Mouse (Mus musculus) thymus, postnatal 4 days (tissue): ENCODE data around the gene Cd37.
"Not testable (repeated sequence)": the region's sequence is repeated elsewhere in the genome, so short reads cannot be mapped to it uniquely, and the experiment has no call there.

Experiments
- DNase-seq: peaks from one replicate; pipeline ENCODE4 v3.0.0; 2021

The Cd37 gene

GRCm38 (mm10) chr7:45238723-45239496, at the start of gene Cd37:
Gene Cd37, minus strand, starts transcription at chr7:45239115.
- DNase-seq, result peak; percentile 86

DNA sequence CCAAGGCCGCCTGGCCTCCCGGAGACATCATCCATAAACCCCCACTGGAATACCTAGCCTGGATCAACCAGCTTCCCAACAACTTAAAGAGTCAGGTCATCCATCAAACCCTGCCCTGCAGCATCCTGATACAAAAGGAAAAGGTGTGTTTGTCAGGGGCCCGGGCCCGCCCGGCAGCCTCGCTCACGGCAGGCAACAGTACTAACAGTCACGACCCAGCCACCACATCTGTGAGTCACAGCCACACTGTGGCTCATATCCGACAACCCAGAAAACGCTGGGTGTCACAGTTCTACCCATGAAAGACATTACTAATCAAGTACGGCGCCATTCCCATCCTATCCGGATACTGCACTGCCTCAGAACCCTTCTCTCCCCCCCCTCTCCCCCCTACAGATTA, 47.6 kb upstream of the Cd37 start:
- no peak for DNase-seq

DNA sequence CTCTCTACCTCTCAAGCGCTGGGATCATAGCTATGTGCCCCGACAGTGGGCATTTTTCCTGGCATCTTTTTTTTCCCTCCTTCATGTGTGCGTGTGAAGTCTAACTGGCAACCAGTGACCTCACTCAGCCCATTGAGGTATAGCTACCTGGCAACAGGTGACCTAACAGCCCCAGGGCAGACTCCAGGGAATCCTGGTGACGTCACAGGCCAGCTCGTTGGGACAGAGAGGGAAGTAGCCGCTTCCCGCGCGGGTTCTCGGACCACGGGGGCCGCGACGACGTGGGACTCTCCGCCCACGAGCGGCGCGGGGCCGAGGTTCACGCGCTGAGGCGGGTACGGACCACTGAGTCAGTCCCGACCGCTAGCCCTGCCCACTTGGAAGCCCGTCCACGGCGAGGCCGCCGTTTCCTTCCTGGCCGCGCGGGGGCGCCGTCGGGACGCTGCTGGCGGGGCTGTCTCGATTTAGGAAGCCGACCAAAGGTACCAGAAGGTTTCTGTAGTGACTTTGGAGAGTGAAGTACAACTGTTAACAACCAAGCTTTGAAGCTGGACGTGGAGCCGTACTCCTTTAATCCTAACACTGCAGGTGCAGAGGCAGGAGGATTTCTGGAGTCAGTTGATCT, 38.3 kb upstream of the Cd37 start, which contains the start of gene Slc6a21:
TSS of gene Slc6a21 (plus strand) at position 378 of the 625 bp plus-strand sequence.
- DNase-seq, result peak; percentile 85

DNA sequence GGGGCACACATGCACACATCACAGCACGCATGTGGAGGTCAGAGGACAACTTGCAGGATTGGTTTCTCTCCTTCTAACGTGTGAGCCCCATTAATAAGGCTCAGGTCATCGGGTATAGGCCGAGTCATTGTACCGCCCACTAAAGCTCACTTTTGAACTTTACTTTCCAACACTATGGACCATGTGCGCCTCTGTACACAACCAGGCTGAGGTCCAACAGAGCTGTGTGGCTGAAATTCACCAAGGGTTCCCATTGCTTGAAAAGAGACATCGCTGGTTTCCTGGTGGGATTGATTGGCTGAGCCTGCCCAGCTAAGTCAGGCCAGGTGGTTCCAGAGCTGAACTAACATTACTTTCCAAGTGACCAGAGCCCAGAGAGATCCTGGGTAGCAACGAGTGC, 34.8 kb upstream of the Cd37 start:
- no peak for DNase-seq

- no peak for DNase-seq
These were observed 34.0 kb upstream of the Cd37 start for GRCm38 (mm10) chr7:45272786-45273412.

DNA sequence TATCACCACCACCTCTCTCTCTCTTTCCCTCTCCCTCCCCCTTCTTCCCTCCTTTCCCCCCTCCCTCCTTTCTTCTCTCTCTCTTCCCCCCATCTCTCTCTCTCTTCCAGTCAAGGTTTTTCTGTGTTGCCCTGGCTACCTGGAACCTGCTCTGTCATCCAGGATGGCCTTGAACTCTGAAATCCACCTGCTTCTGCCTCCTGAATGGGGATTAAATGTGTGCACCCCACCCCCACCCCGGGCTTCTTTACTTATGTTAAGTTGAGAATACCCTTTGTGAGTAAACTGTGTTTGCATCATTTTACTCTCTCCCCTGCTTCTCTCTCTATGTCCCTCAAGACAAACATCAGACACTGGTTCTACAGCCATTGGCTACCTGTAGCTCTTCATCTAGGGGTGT, 26.6 kb upstream of the Cd37 start:
- no peak for DNase-seq

- no peak for DNase-seq
These were observed 25.4 kb upstream of the Cd37 start for GRCm38 (mm10) chr7:45264348-45264747.

DNA sequence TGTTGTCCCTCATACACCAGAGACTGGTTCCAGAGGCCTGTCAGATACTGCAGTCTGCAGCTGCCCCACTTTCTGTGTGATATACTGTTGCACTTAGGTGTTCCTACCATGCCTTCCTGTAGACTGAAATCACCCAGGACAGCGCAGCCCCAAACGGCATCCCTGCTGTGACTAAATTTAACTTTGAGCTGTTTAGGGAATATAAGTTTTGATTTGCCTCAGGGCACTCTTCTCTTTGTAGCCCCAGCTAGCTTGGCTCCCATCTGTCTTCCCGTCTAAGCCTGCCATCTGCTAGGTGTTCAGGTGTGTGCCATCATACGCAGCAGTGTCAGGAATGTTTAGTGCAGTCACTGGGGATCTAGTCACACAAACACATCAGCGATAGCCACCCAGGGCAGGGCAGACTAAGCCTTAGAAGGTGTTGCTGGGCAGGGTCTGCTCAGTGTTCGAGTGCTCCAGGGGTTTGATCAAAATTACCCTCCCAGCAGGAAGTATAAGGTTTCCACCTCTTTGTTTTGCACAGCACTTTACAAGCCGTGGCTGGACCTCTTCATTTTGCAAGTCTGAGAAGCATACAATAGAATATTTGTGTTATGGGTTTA, 24.2 kb upstream of the Cd37 start:
- no peak for DNase-seq

DNA sequence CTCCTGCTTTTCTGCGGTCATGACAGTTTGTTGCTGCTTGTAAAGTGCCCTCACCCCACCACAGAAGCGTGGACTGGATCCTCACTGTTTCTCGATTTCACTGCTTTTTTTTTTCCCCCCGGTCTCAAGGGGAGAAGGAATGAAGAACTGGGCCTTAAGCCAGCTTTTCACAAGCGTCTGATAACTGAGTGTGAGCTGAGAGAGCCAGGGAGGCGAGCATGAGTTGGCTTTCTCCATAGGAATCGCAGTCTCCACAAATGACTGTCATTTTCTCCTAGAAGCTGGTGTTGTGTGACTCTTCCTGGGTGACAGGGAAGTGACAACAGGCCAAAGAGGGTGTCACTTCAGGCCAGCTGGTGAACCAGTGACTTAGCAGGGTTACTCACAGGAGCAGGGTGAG, 23.4 kb upstream of the Cd37 start:
- DNase-seq, result no peak

DNA sequence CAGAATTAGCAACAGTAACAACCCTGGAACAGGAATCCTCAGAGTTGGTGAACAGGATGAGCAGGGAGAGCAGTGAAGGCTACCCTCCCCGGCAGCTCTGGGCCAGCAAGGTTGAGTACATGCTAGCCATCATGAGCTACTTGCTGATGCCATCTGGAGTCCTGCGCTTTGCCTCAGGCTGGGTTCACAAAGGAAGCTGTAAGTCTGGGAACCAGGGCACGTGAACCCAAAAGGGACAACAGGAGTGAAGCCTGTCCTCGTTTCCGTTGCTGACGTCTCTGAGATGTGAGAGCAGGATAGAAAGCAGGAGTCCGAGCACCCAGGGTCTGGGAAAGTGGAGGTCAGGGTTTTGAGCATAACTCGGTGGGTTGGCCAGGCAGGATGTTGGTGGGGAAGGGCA, 20.4 kb upstream of the Cd37 start:
- no peak for DNase-seq

DNA sequence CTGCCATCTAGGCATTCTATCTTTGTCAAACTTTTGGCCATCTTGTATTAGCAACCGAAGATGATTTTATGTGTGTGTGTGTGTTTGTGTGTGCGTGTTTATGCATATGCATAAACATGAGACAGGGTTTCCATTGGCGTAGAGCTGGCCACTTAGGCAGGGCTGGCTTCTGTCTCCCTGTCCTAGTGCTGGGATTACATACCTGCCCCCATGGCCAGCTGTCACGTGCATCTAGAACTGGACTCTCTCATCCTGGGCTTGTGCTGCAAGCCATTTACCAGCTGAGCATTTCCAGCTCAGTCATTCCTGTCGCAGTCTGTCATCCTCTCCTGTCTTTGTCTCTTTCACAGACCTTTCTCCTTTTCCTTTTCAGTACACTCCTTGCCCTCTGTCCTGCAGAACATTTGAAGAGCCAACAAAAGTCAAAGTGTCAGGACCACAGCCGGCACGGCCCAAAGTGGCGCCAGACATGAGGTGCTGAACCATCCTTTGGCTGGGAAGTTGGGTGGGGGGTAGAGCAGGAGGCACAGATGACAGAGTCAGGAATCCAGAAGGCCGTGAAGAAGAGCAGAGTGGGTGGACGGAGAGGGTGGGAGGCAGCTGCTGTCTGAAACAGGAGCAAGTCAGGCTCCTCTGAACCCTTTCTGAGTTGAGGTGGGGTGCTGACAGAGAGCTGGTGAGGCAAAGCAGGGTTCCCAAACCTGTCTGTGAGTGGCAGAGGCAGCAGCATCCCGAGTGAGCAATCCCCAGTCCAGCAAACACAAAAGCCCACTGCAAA, 18.3 kb upstream of the Cd37 start:
- no peak for DNase-seq

DNA sequence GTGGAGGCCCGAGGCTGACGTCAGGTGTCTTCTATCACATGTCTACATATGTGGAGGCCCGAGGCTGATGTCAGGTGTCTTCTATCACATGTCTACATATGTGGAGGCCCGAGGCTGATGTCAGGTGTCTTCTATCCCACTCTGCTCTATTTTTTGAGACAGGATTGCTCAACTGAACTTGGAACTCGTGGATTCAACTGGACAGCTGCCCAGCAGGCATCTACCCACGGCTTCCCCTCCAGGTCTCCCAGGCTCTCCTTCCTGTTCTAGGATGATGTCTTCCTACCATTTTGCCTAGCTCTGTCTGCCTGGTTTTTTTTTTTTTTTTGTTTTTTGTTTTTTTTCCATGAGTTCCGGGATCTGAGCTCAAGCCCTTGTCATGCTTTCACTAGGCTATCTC, 16.9 kb upstream of the Cd37 start:
- DNase-seq, result not testable (repeated sequence)

GRCm38 (mm10) chr7:45253806-45254205, 14.9 kb upstream of the Cd37 start:
- DNase-seq, result no peak

DNA sequence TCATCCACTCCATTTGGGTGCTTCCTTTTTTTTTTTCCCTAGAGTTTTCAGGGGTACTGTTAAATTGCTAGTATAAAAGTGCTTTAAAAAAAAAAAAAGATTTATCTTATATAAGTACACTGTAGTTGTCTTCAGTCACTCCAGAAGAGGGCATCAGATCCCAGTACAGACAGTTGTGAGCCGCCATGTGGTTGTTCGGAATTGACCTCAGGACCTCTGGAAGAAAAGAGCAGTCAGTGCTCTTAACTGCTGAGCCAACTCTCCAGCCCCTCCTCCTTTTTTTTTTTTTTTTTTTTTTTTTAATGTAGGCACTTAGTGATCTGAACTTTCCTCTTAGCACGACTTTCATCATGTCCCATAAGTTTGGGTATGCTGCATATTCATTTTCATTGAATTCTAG, 8.8 kb upstream of the Cd37 start:
- no peak for DNase-seq

- no peak for DNase-seq
These were observed 2.5 kb upstream of the Cd37 start for GRCm38 (mm10) chr7:45241389-45241749.

DNA sequence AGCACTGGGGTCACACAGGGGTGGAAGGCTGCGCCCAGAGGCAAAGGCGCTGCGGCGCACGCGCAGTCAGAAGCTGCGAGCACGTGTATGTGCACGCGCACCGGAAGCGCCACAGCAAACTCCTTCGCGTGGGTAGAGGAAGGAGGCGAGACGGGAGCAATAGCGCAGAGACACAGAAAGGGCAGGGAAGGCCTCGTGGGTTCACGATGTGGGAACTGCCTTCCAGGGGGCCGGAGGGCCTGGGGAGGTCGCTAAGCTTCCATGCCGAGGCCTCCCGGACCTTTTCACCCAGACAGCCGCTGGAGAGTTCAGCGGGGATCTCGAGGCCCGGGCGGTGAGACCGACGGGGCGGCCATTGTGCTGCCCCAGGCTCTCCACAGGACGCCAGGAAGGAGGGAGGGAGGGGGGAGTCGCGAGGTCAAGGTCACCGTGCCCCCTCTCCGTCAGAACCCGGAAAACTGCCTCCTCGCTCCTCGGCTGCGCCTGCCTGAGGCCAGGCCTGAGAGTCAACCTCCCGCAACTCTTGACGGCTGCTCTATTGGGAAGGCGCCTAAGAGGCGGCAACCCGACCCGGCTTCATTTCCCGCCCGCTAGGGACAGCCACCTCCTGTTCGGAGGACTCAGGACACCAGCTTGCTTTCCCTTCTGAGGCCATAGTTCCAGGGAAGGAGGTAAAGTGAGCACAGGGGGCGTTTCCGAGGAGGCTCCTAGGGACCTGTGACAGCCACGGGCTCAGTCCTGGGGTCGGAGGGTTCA, 1.9 kb upstream of the Cd37 start, which contains the start of gene Slc6a16:
TSS of gene Slc6a16 (plus strand) at position 453 of the 756 bp plus-strand sequence.
- DNase-seq, result no peak

GRCm38 (mm10) chr7:45240109-45240508, 1.2 kb upstream of the Cd37 start:
- no peak for DNase-seq

DNA sequence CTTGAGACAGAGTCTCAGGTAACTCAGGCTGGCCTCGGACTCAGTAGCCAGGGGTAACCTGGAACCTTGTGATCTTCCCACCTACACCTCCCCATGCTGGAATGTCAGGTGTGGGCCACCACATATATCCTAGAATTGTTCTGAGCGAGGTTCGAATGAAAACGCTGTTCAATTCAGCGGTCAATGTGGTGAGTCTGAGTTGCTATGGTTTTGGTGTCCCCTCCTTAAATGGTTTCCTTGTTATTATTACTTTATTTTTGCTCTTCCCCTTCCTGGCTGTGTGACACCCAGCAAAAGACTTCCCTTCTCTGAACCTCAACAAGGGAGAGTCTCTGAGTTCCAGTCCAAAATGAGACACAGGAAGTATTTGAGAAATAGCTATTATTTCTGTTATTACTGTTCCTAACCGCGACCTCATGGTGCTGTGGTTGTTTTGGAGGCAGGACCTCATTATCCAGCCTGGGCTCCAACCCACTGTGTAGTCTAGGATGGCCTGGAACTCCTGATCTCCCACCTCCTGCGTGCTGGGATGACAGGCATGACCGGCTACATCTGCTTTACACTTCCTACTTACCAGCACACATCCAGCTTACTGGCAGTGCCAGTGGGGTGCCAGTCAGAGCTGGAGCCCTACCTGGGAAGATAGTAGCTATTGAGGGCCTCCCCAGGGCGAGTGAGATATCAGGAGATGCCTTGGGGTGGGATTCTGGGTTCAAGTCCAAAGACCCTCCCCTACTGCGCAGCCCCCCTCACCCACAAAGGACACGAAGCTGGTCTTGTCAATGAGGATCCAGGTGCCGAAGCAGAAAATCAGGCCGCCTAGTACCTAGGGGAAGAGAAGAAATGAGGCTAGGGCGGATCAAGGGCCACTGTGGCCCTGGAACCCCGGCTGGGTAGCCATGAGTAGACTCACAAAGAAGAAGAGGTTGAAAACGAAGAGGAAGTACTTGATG, 892 bp downstream of the Cd37 start:
- DNase-seq, result no peak

GRCm38 (mm10) chr7:45235656-45236180, 3.2 kb downstream of the Cd37 start:
- no peak for DNase-seq

GRCm38 (mm10) chr7:45234922-45235571, 3.9 kb downstream of the Cd37 start:
- DNase-seq, result no peak
